Mouse (Mus musculus) embryonic fibroblast, embryonic 13.5 days (primary cell): ENCODE data around the gene Glis2.

ENCODE experiments used
- CTCF ChIP-seq: IDR thresholded peaks from 2 replicates; pipeline ENCODE4 v1.5.1; 2011; ENCODE audit warnings: mild to moderate bottlenecking, control low read depth, low read length, moderate library complexity, borderline replicate concordance; ENCODE audit not compliant: insufficient read depth
- POLR2A ChIP-seq: IDR thresholded peaks from 2 replicates; pipeline ENCODE4 v1.6.1; 2011; ENCODE audit warnings: low read depth, mild to moderate bottlenecking, control low read depth, low read length, moderate library complexity

- TF ChIP-seq POLR2A (no peak), CTCF (no peak)
These were observed 60.8 kb downstream of the Glis2 start for GRCm38 (mm10) chr16:4655251-4655734.
